Mouse (Mus musculus) megakaryocyte, embryonic 14.5 days (primary cell): ENCODE measurements around the gene Elavl1.

Experiments
- FLI1 ChIP-seq: IDR thresholded peaks from 2 replicates; pipeline ENCODE4 v1.6.1; 2012; ENCODE audit warnings: low read length, inconsistent platforms, mixed read lengths
- GATA1 ChIP-seq: IDR thresholded peaks from 3 replicates; pipeline ENCODE4 v1.6.1; 2012; ENCODE audit warnings: mixed read lengths, low read length, inconsistent platforms, borderline replicate concordance

DNA sequence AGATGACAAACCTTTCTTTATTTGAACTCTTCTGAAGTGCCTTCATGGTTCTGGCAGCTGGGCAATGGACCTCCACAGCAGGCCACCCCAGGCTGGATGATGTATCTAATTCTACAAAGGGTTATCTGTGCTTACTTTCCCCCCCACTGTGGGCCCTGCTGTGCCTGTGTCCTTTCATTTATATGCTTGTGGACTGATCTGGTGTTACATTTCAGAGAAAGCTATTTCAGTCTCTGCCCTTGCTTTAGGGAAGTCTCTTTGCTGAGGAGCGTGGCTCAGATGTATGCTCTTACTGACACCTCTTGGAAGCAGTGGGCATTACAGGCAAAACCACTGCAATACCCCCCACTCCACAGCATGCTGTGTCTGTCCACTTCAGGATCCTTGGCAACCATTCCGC, 44.9 kb upstream of the Elavl1 start:
- no peak for TF ChIP-seq GATA1
- no peak for TF ChIP-seq FLI1
